Mouse (Mus musculus): ENCODE data around the gene Zmat1.
A peak's percentile ranks its signal among the peaks of the same experiment; 100 is the strongest.
"Not testable (repeated sequence)": the region's sequence is repeated elsewhere in the genome, so short reads cannot be mapped to it uniquely, and the experiment has no call there.

Gene Zmat1

GRCm38 (mm10) chrX:135008720-135009470, at the start of gene Zmat1:
Zmat1 (minus strand) TSS chrX:135009209.
- peak; percentile 56 for DNase-seq (ENCODE audit: low spot score)

GRCm38 (mm10) chrX:135053939-135054338, 44.9 kb upstream of the Zmat1 start:
- DNase-seq (ENCODE audit: low spot score), result not testable (repeated sequence)

GRCm38 (mm10) chrX:135035962-135036375, 27.0 kb upstream of the Zmat1 start:
- DNase-seq (ENCODE audit: low spot score), result no peak

- no peak for DNase-seq (ENCODE audit: low spot score)
Observed at GRCm38 (mm10) chrX:135025135-135025534, 16.1 kb upstream of the Zmat1 start.

- DNase-seq (ENCODE audit: low spot score), result no peak
Observed at GRCm38 (mm10) chrX:135011381-135011780, 2.4 kb upstream of the Zmat1 start.

GRCm38 (mm10) chrX:135009471-135009815, 434 bp upstream of the Zmat1 start:
- DNase-seq (ENCODE audit: low spot score), result no peak

- DNase-seq (ENCODE audit: low spot score), result no peak
Observed at GRCm38 (mm10) chrX:135008021-135008420, 988 bp downstream of the Zmat1 start.

GRCm38 (mm10) chrX:134964546-134964945, 44.5 kb downstream of the Zmat1 start, which contains the start of gene Nxf2:
Nxf2 (minus strand) TSS chrX:134964754.
- DNase-seq (ENCODE audit: low spot score), result no peak

GRCm38 (mm10) chrX:134963305-134964094, 45.5 kb downstream of the Zmat1 start:
- DNase-seq (ENCODE audit: low spot score), result no peak

- DNase-seq (ENCODE audit: low spot score), result no peak
Observed at GRCm38 (mm10) chrX:134930361-134930760, 78.6 kb downstream of the Zmat1 start.

- no peak for DNase-seq (ENCODE audit: low spot score)
Observed at GRCm38 (mm10) chrX:134929927-134930326, 79.1 kb downstream of the Zmat1 start.

GRCm38 (mm10) chrX:134925058-134925457, 84.0 kb downstream of the Zmat1 start:
- DNase-seq (ENCODE audit: low spot score), result no peak

- no peak for DNase-seq (ENCODE audit: low spot score)
Observed at GRCm38 (mm10) chrX:134923675-134924424, 85.2 kb downstream of the Zmat1 start.
